Mouse (Mus musculus) kidney, adult 18-20 months (tissue): Measurements from ENCODE around the gene Trappc5.

Experiments used
- DNase-seq: peaks from one replicate; pipeline ENCODE4 v3.0.0; 2021

Gene Trappc5

GRCm38 (mm10) chr8:3676131-3676992 is at the start of gene Trappc5:
Trappc5 (plus strand) TSS chr8:3676299.
- peak; percentile 96 for DNase-seq

GRCm38 (mm10) chr8:3626971-3627370 is 49.1 kb upstream of the Trappc5 start:
- no peak for DNase-seq

- DNase-seq, result peak; percentile 49
Observed at GRCm38 (mm10) chr8:3628014-3628413, 48.1 kb upstream of the Trappc5 start.

- DNase-seq, result peak; percentile 87
Observed at GRCm38 (mm10) chr8:3630647-3631477, 45.2 kb upstream of the Trappc5 start, which contains the start of gene Stxbp2. Stxbp2 (plus strand) TSS chr8:3630955.

- no peak for DNase-seq
Observed at GRCm38 (mm10) chr8:3631478-3631875, 44.6 kb upstream of the Trappc5 start.

- DNase-seq, result peak; percentile 60
Observed at GRCm38 (mm10) chr8:3645804-3646203, 30.3 kb upstream of the Trappc5 start.

- DNase-seq, result no peak
Observed at GRCm38 (mm10) chr8:3646824-3647531, 29.1 kb upstream of the Trappc5 start.

GRCm38 (mm10) chr8:3647561-3647960 is 28.5 kb upstream of the Trappc5 start:
- DNase-seq, result no peak

GRCm38 (mm10) chr8:3648268-3648667 is 27.8 kb upstream of the Trappc5 start:
- DNase-seq, result no peak

GRCm38 (mm10) chr8:3648990-3649389 is 27.1 kb upstream of the Trappc5 start:
- DNase-seq, result no peak

GRCm38 (mm10) chr8:3652845-3653244 is 23.3 kb upstream of the Trappc5 start:
- DNase-seq, result no peak

- DNase-seq, result no peak
Observed at GRCm38 (mm10) chr8:3654726-3655508, 21.2 kb upstream of the Trappc5 start.

- no peak for DNase-seq
Observed at GRCm38 (mm10) chr8:3655526-3655925, 20.6 kb upstream of the Trappc5 start, which contains the start of gene Retn. Retn (plus strand) TSS chr8:3655770.

- DNase-seq, result no peak
Observed at GRCm38 (mm10) chr8:3656725-3657381, 19.2 kb upstream of the Trappc5 start.

GRCm38 (mm10) chr8:3660889-3661288 is 15.2 kb upstream of the Trappc5 start:
- DNase-seq, result no peak

- no peak for DNase-seq
Observed at GRCm38 (mm10) chr8:3664405-3664804, 11.7 kb upstream of the Trappc5 start.

- no peak for DNase-seq
Observed at GRCm38 (mm10) chr8:3665507-3665906, 10.6 kb upstream of the Trappc5 start, which contains the start of gene Mcemp1. Mcemp1 (plus strand) TSS chr8:3665754.

GRCm38 (mm10) chr8:3670388-3670787 is 5.7 kb upstream of the Trappc5 start:
- DNase-seq, result no peak

GRCm38 (mm10) chr8:3671980-3672491 is 4.1 kb upstream of the Trappc5 start, which contains the start of gene Fcor:
Fcor (minus strand) TSS chr8:3672362.
- DNase-seq, result peak; percentile 90

GRCm38 (mm10) chr8:3674671-3675070 is 1.4 kb upstream of the Trappc5 start:
- DNase-seq, result no peak

- DNase-seq, result no peak
Observed at GRCm38 (mm10) chr8:3676993-3677579, 987 bp downstream of the Trappc5 start.
